Mouse (Mus musculus) CD4-positive naive resting alpha-beta T cell, adult 76 days (primary cell): ENCODE data around the gene Vmn2r105. TPM values are rescaled to one million over a fixed set of nuclear protein-coding genes. Genes with fewer than 3 reads are reported as not detected.

Experiments
- total RNA-seq: library from RNA; stranded (reverse); gene quantifications from one replicate; pipeline ENCODE4 v1.2.4, GENCODE M21; 2023

The Vmn2r105 gene
- total RNA-seq, result not detected

GRCm38 (mm10) chr17:20234952-20235351, at the start of gene Vmn2r105:
Gene Vmn2r105, minus strand, starts transcription at chr17:20235052.

DNA sequence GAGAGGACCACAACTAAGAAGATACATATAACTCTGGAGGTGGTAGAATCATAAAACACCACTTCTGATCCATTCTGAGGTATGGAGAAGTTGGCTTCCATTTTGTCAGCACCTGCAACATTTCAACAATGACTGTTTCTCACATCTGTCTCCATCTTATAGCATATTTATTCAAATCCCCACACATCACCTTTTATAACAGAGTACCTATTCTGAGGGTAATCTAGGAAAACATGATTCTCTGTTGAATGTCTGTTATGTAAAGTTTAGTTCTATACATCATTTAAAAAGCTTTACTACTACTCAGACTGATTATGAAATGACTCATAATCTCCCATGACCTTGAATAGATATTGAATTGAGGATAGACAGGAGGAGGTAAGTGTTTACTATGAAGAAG, 51.9 kb downstream of the Vmn2r105 start, which contains the start of gene Fpr-rs6:
Gene Fpr-rs6, minus strand, starts transcription at position 101 of the 400 bp plus-strand sequence.

Other genes with a start within 250 kb of the Vmn2r105 start
- gene Vmn2r104, start 186.7 kb downstream of the Vmn2r105 start, total RNA-seq, result not detected
- not detected for gene Fpr-rs7, start 120.8 kb downstream of the Vmn2r105 start, total RNA-seq
- gene Fpr-rs6, start 52.0 kb downstream of the Vmn2r105 start, total RNA-seq, result not detected
- not detected for gene Vmn2r106, start 50.5 kb upstream of the Vmn2r105 start, total RNA-seq
- gene Vmn2r107, start 110.2 kb upstream of the Vmn2r105 start, total RNA-seq, result not detected
- not detected for gene Vmn1r224, start 179.1 kb upstream of the Vmn2r105 start, total RNA-seq
- not detected for gene Vmn2r108, start 246.3 kb upstream of the Vmn2r105 start, total RNA-seq